Mouse (Mus musculus): Measurements from ENCODE around the gene Clp1.

Gene Clp1

DNA sequence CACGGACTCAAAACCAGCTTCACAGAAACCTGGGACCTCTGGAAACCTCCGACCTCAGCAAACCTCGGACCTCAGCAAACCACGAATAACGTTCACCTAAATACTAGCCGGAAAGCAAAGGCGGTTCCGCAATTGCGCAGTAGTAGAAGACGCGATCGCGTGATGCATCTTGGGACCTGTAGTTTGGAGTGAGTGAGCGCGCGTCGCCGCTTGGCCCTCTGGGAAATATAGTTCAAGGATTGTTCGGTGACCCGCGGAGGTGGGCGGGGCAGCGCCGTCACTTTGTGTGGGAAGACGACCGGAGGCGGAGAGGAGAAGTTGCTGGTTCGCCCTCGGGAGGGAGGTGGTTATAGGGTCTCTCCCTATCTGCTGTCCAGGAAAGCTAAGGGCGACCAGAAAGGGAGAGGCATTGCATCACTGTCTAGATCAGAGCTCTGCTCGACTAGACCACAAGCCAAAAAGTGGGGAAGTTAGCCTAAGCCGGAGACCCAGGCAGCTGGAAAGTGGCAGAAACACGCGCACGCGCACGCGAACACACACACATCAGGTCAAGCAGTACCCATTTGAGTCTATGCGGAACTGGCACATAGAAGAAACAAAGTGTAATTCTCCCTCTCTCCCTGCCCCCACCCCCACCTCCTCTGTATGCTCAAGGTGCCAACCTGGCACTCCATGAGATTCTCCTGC is at the start of gene Clp1:
TSS of gene Clp1 (minus strand) at position 179 of the 687 bp plus-strand sequence.
- peak; percentile 98 for DNase-seq (ENCODE audit: low read depth, low spot score)

DNA sequence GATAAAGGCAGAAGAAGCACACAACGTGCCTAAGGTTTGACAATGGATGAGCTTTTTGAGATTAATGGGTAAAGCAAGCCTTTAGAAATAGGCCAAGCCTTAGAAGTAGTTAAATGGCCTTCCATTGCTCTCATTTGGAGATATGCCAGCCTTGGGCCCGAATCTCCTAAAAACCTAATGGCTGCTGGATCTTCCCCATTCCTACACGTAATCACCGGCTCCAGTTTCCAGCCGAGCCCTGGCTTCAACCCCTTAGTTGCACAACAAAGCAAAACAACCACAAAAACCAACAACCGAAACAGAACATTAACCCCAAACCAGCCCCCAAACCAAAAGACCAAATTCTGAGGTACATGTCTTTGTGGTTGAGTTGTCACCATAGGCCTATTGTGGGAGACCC is 48.5 kb upstream of the Clp1 start:
- DNase-seq (ENCODE audit: low read depth, low spot score): no peak

DNA sequence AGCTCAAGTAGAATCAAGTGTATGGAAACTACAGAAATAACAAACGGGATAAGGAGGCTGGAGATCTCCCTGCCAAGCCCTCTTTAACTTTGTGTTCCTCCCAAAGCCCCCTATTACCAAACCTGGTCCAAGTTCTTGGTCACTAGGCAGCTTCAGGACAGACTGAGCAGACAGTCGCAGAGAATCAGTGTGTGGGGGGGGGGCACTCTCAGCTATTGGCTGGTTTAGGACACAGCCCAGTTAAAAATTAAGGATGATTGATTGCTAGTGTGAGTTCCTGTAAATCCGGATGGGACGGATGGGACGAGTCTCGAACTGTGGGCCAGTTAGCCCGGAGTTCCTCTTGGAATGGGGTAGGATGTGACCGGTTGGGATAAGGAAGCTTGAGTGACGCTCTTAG is 48.1 kb upstream of the Clp1 start, which contains the start of gene Serping1:
TSS of gene Serping1 (minus strand) at position 204 of the 400 bp plus-strand sequence.
- no peak for DNase-seq (ENCODE audit: low read depth, low spot score)

DNA sequence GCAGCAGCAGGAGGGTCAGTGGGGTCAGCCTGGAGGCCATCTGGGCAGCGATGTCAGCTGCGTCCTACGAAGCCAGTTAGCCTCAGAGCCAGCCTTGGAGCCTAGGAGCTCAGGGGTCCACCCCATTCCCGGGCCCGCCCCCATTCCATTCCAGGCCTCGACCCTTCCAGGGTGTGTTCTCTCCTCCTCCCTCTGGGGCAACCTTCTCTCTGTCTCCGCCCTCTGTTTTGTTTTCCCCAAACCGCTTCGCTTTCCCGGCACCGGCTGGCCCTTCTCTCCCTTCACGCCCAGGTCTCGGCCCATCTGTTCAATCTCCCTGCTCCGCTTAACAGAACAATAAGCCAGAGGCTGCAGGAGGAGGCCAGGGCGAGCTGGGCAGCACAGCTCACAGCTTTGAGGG is 47.6 kb upstream of the Clp1 start:
- peak; percentile 90 for DNase-seq (ENCODE audit: low read depth, low spot score)

DNA sequence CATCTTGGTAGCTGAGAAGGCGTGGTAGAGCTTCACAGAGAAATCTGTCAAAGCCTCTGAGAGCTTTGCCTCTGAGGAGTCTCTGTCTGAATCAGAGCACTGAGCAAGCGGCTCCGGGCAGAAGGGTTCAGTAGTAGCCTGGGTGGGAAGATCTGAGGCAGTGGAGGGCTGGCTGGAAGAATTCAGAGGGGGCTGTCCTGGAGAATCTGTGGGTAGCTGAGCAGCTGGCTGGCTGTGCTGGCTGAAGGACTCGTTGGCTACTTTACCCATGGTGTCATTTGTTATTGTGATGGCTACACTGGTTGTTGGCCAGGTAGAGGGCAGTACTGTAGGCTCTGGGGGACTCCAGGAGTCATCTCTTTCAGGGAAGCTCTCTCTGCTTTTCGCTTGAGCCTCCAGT is 46.0 kb upstream of the Clp1 start:
- DNase-seq (ENCODE audit: low read depth, low spot score): no peak

GRCm38 (mm10) chr2:84772454-84772853 is 45.3 kb upstream of the Clp1 start:
- DNase-seq (ENCODE audit: low read depth, low spot score): no peak

DNA sequence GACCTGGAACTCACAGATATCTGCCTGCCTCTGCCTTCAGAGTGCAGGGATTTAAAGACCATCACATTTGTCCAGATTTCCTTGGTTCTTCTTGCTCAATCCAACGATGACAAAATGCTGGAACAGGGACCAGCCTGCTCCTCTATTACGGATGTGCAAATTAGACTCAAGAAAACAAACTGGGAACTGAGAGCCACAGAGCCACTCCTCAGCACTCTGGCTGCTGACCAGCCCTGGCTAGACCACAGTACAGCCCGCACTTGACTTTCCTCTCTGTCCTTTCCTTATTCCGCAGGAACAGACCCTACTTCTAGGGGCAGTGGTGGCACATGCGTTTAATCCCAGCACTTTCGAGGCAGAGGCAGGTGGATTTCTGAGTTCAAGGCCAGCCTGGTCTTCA is 43.4 kb upstream of the Clp1 start:
- no peak for DNase-seq (ENCODE audit: low read depth, low spot score)

GRCm38 (mm10) chr2:84762818-84763217 is 35.7 kb upstream of the Clp1 start:
- DNase-seq (ENCODE audit: low read depth, low spot score): no peak

DNA sequence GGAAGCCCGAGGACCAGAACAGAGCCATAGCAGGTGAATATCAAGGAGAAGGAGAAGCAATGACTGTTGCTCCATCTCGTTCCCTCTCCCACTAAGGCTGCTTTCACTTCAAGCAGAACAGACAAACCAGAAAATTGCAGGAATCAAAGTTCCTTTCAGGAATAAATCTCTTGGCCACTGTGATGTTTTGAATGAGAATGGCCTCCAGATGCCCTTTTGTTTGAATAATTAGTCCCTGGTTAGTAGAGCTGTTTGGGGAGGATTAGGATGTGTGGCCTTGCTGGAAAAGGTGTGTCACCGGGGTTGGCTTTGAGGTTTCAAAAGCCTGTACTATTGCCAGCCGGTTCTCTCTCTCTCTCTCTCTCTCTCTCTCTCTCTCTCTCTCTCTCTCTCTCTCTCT is 35.1 kb upstream of the Clp1 start:
- DNase-seq (ENCODE audit: low read depth, low spot score): no peak

GRCm38 (mm10) chr2:84761840-84762239 is 34.7 kb upstream of the Clp1 start:
- DNase-seq (ENCODE audit: low read depth, low spot score): no peak

GRCm38 (mm10) chr2:84761309-84761708 is 34.2 kb upstream of the Clp1 start:
- no peak for DNase-seq (ENCODE audit: low read depth, low spot score)

GRCm38 (mm10) chr2:84760777-84761176 is 33.6 kb upstream of the Clp1 start:
- no peak for DNase-seq (ENCODE audit: low read depth, low spot score)

DNA sequence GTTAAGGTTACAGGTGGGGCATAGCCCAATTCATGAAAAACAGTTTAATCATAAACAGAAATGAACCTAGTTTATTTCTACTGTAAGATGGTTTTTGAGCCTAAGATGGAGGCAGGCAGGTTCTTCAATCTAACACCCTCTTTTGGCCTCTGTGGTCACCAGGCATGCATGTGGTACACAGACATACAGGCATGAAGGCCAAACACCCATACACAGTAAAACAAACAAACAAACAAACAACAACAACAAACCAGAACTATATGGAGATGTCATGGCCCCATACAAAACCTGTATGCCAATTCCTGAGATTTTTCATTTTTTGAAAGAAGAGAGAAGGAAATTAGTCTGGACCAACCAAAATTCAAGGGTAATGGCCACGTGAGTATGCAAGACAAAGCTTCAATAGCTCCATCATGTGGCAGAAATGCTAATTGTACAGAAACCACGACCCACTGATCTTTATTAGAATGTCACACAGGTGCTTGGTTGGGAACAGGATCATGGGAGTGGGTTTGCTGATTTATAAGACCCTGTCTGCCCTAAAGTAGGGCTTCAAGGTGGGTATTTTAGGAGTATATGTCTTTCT is 31.5 kb upstream of the Clp1 start:
- peak; percentile 83 for DNase-seq (ENCODE audit: low read depth, low spot score)

GRCm38 (mm10) chr2:84757026-84757682 is 30.0 kb upstream of the Clp1 start:
- no peak for DNase-seq (ENCODE audit: low read depth, low spot score)

GRCm38 (mm10) chr2:84756245-84756644 is 29.1 kb upstream of the Clp1 start:
- DNase-seq (ENCODE audit: low read depth, low spot score): no peak

- no peak for DNase-seq (ENCODE audit: low read depth, low spot score)
Observed at GRCm38 (mm10) chr2:84750115-84750514, 23.0 kb upstream of the Clp1 start.

DNA sequence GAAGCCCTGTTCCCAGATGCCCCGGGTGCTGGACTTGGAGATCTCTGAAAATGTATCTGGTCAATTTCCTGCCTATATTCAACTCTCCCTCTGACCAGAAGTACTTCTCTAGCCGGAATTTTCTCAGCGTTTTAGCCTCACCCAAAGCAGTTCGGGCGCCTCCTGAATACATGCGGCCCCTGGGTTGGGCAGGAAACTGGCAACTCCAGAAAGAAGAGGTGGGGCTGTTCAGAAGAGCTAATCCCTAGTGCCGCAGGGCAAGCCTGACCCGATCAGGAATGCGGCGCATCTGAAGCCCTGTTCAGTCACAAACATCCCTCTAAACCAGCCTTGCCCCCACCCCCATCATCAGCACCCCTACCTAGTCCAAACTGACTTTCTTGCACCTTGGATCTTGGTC is 17.0 kb upstream of the Clp1 start:
- DNase-seq (ENCODE audit: low read depth, low spot score): no peak

GRCm38 (mm10) chr2:84743561-84743960 is 16.4 kb upstream of the Clp1 start, which contains the start of gene Gm19426:
Gm19426 (minus strand) TSS chr2:84743655.
- DNase-seq (ENCODE audit: low read depth, low spot score): peak; percentile 94

- no peak for DNase-seq (ENCODE audit: low read depth, low spot score)
Observed at GRCm38 (mm10) chr2:84742451-84743283, 15.5 kb upstream of the Clp1 start.

GRCm38 (mm10) chr2:84741841-84742450 is 14.8 kb upstream of the Clp1 start:
- DNase-seq (ENCODE audit: low read depth, low spot score): no peak

DNA sequence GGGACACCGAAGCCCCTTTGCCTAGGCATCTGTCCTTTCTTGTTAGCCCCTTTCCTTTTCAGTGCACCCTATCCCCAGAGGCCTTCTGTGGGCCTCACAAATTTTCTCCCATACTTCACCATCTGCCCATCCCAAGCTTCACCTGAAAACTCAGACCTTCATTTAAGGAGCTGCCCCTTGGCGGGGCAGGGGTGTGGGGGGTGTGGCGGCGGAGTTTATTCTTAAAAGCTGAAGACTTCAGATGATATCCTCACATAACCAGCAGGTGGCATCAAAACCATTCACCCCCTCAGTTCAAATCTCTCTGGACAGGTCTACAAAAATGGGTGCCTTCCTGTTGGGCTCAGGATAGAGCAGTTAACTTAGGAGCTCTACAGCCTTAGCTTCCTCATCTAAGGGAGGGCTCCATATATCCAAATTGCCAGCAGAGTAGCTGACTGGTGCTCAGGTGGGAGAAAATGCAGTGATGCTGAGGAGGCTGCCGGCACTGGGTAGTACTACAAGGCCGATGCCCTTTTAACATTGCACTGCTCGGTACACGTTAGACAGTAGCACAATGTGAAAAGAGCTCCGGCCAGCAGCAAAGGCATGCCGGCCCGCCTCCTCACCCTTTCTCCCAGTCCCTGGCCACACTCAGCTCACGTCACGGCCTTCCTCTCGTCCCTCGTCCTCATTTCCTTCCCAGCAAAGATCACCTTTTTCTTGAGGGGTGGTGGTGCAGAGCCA is 13.6 kb upstream of the Clp1 start:
- DNase-seq (ENCODE audit: low read depth, low spot score): no peak
